Mouse (Mus musculus): Measurements from ENCODE around the gene Pth2r. TPM values are rescaled to one million over a fixed set of nuclear protein-coding genes. Genes with fewer than 3 reads are reported as not detected.

The Pth2r gene
- polyA plus RNA-seq, 1 experiment from 2014 or later, result 1.2 TPM

GRCm38 (mm10) chr1:65337768-65338167 lies 55.9 kb downstream of the Pth2r start:
- H3K36me3 ChIP-seq (replicated peaks), result no peaks in the 10 kb centered on the region
- H3K4me1 ChIP-seq, result no peaks in the 10 kb centered on the region
- H3K27me3 ChIP-seq (replicated peaks), result no peaks in the 10 kb centered on the region
- H3K4me3 ChIP-seq, result no peak overlapping the region
- no peak overlapping the region for H3K27ac ChIP-seq
- 79% methylated on average over 2 of the region's 2 CpGs for WGBS
- H3K4me2 ChIP-seq, result no peak overlapping the region
- no peaks in the 10 kb centered on the region for H3K9me3 ChIP-seq
- no peak for ATAC-seq (replicated peaks)
- H3K9ac ChIP-seq, result no peak overlapping the region

GRCm38 (mm10) chr1:65340240-65340639 lies 58.4 kb downstream of the Pth2r start:
- no peaks in the 10 kb centered on the region for H3K36me3 ChIP-seq (replicated peaks)
- H3K27ac ChIP-seq, result no peak overlapping the region
- no peak overlapping the region for H3K4me2 ChIP-seq
- ATAC-seq (replicated peaks), result no peak
- WGBS, result 38% methylated on average over 2 of the region's 2 CpGs
- H3K9me3 ChIP-seq, result no peaks in the 10 kb centered on the region
- H3K9ac ChIP-seq, result no peak overlapping the region
- no peaks in the 10 kb centered on the region for H3K4me1 ChIP-seq
- no peak overlapping the region for H3K4me3 ChIP-seq
- no peaks in the 10 kb centered on the region for H3K27me3 ChIP-seq (replicated peaks)

DNA sequence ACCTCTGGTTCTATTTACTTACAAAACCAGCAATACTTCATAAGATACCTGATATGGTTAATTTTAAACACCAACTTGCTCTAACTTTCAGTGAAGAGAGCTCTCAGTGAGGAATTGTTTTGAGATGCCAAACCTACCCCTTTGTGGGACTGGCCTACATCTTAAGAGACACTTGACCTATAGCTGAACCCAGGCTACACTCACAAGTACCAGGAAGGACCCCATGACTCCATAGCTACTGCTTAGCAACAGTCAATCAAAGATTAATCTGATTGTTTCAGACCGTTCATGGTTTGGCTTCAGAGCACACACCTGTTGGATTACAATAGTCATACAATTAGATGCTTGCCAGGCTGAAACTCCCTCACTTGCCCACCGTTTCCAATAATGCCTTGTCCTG lies 71.1 kb downstream of the Pth2r start:
- H3K9me3 ChIP-seq, result no peaks in the 10 kb centered on the region
- no peaks in the 10 kb centered on the region for H3K27me3 ChIP-seq (replicated peaks)
- H3K4me3 ChIP-seq, result no peak overlapping the region
- H3K4me1 ChIP-seq, result no peaks in the 10 kb centered on the region
- no peak overlapping the region for H3K4me2 ChIP-seq
- H3K27ac ChIP-seq, result no peak overlapping the region
- no peak for ATAC-seq (replicated peaks)
- no peaks in the 10 kb centered on the region for H3K36me3 ChIP-seq (replicated peaks)
- H3K9ac ChIP-seq, result no peak overlapping the region
- 17% methylated on average over 2 of the region's 2 CpGs for WGBS

- Histone ChIP-seq H3K36me3 (replicated peaks) (no peaks in the 10 kb centered on the region), H3K27me3 (replicated peaks) (no peaks in the 10 kb centered on the region), H3K4me3 (no peak overlapping the region), H3K27ac (no peak overlapping the region), H3K4me1 (no peaks in the 10 kb centered on the region), H3K9ac (no peak overlapping the region), H3K4me2 (no peak overlapping the region), H3K9me3 (no peaks in the 10 kb centered on the region)
- no peak for ATAC-seq (replicated peaks)
These were observed 72.3 kb downstream of the Pth2r start for GRCm38 (mm10) chr1:65354153-65354552.

DNA sequence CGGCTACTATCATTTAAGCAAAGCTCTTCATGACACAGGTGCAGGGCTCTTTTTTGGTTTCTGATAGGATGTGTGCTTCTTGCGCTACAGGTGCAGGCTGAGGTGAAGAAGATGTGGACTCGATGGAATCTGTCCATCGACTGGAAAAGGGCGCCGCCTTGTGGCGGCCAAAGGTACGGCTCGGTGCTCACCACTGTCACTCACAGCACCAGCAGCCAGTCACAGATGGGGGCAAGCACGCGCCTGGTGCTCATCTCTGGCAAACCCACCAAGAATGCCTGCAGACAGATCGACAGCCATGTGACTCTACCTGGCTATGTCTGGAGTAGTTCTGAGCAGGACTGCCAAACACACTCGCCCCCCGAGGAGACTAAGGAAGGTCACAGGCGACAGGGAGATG lies 106.5 kb downstream of the Pth2r start:
- Histone ChIP-seq H3K4me2 (no peak overlapping the region), H3K27me3 (replicated peaks) (no peaks in the 10 kb centered on the region), H3K9me3 (no peaks in the 10 kb centered on the region), H3K27ac (no peak overlapping the region), H3K9ac (no peak overlapping the region), H3K36me3 (replicated peaks) (no peaks in the 10 kb centered on the region), H3K4me1 (no peaks in the 10 kb centered on the region), H3K4me3 (no peak overlapping the region)
- ATAC-seq (replicated peaks), result no peak
- 38% methylated on average over 15 of the region's 15 CpGs for WGBS

GRCm38 (mm10) chr1:65389621-65390020 lies 107.8 kb downstream of the Pth2r start:
- no peak overlapping the region for H3K4me3 ChIP-seq
- no peak overlapping the region for H3K9ac ChIP-seq
- H3K9me3 ChIP-seq, result no peaks in the 10 kb centered on the region
- WGBS, result 98% methylated on average over 15 of the region's 15 CpGs
- H3K4me2 ChIP-seq, result no peak overlapping the region
- H3K36me3 ChIP-seq (replicated peaks), result no peaks in the 10 kb centered on the region
- H3K27ac ChIP-seq, result no peak overlapping the region
- ATAC-seq (replicated peaks), result no peak
- H3K27me3 ChIP-seq (replicated peaks), result no peaks in the 10 kb centered on the region
- H3K4me1 ChIP-seq, result no peaks in the 10 kb centered on the region

DNA sequence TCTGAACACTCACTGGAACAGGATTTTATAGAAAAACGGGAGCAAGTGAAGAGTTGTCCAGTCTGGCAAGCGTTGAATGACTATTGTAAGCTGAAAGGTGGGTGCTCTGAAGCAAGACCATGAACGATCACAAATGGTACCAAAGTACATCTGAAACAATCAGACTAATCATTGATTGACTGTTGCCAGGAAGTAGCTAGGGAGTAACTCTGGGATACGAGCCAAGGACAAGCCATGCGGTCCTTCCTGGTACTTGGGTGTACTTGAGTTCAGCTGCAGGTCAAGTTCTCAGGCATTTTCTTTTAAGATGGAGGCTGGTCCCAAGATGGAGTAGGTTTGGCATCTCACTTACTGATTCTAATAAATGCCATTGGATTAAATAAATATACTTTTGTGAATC lies 125.6 kb downstream of the Pth2r start:
- no peak overlapping the region for H3K27ac ChIP-seq
- no peak overlapping the region for H3K4me3 ChIP-seq
- H3K4me1 ChIP-seq, result no peaks in the 10 kb centered on the region
- no peak overlapping the region for H3K4me2 ChIP-seq
- H3K9me3 ChIP-seq, result no peaks in the 10 kb centered on the region
- H3K27me3 ChIP-seq (replicated peaks), result no peaks in the 10 kb centered on the region
- 77% methylated on average over 5 of the region's 5 CpGs for WGBS
- no peak for ATAC-seq (replicated peaks)
- H3K36me3 ChIP-seq (replicated peaks), result no peaks in the 10 kb centered on the region
- H3K9ac ChIP-seq, result no peak overlapping the region

GRCm38 (mm10) chr1:65420909-65421308 lies 139.1 kb downstream of the Pth2r start:
- H3K4me2 ChIP-seq, result no peak overlapping the region
- ATAC-seq (replicated peaks), result no peak
- no peaks in the 10 kb centered on the region for H3K36me3 ChIP-seq (replicated peaks)
- no peaks in the 10 kb centered on the region for H3K9me3 ChIP-seq
- no peaks in the 10 kb centered on the region for H3K27me3 ChIP-seq (replicated peaks)
- H3K4me1 ChIP-seq, result no peaks in the 10 kb centered on the region
- no peak overlapping the region for H3K4me3 ChIP-seq
- WGBS, result 97% methylated on average over 2 of the region's 2 CpGs
- H3K9ac ChIP-seq, result no peak overlapping the region
- no peak overlapping the region for H3K27ac ChIP-seq

- Histone ChIP-seq H3K4me2 (no peak overlapping the region), H3K9ac (no peak overlapping the region), H3K36me3 (replicated peaks) (no peaks in the 10 kb centered on the region), H3K27me3 (replicated peaks) (no peaks in the 10 kb centered on the region), H3K9me3 (no peaks in the 10 kb centered on the region), H3K4me3 (no peak overlapping the region), H3K4me1 (no peaks in the 10 kb centered on the region), H3K27ac (no peak overlapping the region)
- no peak for ATAC-seq (replicated peaks)
These were observed 140.7 kb downstream of the Pth2r start for GRCm38 (mm10) chr1:65422501-65423010.

Other genes with a start within 250 kb of the Pth2r start
- gene Akr1cl, start 249.3 kb upstream of the Pth2r start, polyA plus RNA-seq (2015; fragmentation: Nextera tagmentation; extraction: Ambion mirVana), result not detected in 2 replicates
- gene Cryge, start 230.9 kb upstream of the Pth2r start, polyA plus RNA-seq (2015; fragmentation: Nextera tagmentation; extraction: Ambion mirVana), result not detected in 2 replicates
- gene Crygd, start 218.6 kb upstream of the Pth2r start, polyA plus RNA-seq (2015; fragmentation: Nextera tagmentation; extraction: Ambion mirVana), result not detected in 2 replicates
- gene Crygc, start 208.4 kb upstream of the Pth2r start, polyA plus RNA-seq (2015; fragmentation: Nextera tagmentation; extraction: Ambion mirVana), result not detected in 2 replicates
- gene Crygb, start 199.8 kb upstream of the Pth2r start, polyA plus RNA-seq (2015; fragmentation: Nextera tagmentation; extraction: Ambion mirVana), result not detected in 2 replicates
- gene Cryga, start 178.7 kb upstream of the Pth2r start, polyA plus RNA-seq (2015; fragmentation: Nextera tagmentation; extraction: Ambion mirVana), result not detected in 2 replicates
- gene Gm28845, start 162.5 kb upstream of the Pth2r start, polyA plus RNA-seq (2015; fragmentation: Nextera tagmentation; extraction: Ambion mirVana), result not detected in 2 replicates
- gene D630023F18Rik, start 158.8 kb upstream of the Pth2r start, polyA plus RNA-seq (2015; fragmentation: Nextera tagmentation; extraction: Ambion mirVana), result 0.80 and 1.1 TPM in 2 replicates
- gene Idh1, start 95.6 kb upstream of the Pth2r start, polyA plus RNA-seq (2015; fragmentation: Nextera tagmentation; extraction: Ambion mirVana), result 529 and 531 TPM in 2 replicates
- 10.6 and 12.8 TPM in 2 replicates for gene Pikfyve, start 95.4 kb upstream of the Pth2r start, polyA plus RNA-seq (2015; fragmentation: Nextera tagmentation; extraction: Ambion mirVana)